Mouse (Mus musculus) thymus, adult 2 months (tissue): ENCODE measurements around the gene Rhot1.

Experiments used
- CTCF ChIP-seq: fragments of 200-500 bp; IDR thresholded peaks from 2 replicates; pipeline ENCODE4 v1.5.1; 2012; ENCODE audit warnings: mild to moderate bottlenecking, control low read depth, low read length, moderate library complexity, borderline replicate concordance; ENCODE audit not compliant: control insufficient read depth, poor library complexity, insufficient read depth; ENCODE audit errors: extremely low read depth
- POLR2A ChIP-seq: fragments of 200-500 bp; IDR thresholded peaks from 2 replicates; pipeline ENCODE4 v1.6.1; 2012; ENCODE audit warnings: mild to moderate bottlenecking, low read length, control low read depth, moderate library complexity; ENCODE audit not compliant: control insufficient read depth, poor library complexity, insufficient read depth; ENCODE audit errors: extremely low read depth

DNA sequence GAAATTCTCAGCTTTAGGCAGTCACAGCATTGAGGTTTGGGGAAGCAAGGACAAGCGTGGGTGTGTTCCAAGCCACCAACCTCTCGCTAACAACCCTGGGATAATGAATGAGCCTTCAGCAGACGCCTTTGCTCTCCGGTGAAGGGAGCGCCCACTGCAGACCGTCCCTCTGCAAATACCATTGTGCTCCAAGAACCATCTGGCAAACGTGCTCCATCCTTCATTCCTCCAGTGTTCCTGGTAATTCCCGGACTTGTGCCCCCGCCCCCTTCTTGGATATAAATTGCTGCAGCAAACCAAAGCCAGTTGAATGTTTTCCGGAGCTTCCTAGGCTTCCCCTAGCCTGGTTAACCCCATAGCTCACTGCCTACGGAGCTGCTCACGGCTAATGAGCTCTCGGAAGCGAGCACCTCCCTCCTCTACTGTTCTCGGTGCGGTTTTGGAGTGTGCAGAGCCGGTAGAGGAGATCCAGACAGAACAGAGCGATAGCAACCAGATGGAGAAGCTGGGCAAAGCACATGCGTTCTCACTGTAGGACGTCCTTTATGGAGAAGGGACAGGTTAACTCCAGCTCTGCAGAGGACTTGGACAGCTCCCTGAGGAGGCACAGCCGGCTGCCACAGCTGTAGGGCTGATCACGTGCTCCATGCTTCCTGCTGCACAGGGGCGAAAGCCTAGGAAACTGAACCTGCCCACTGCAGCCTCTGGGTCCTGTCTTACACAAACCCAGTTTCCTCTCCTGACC is 81.1 kb downstream of the Rhot1 start:
- TF ChIP-seq POLR2A (no peak), CTCF (no peak)
